Mouse (Mus musculus): Measurements from ENCODE around the gene Hyal2.
A peak's percentile ranks its signal among the peaks of the same experiment; 100 is the strongest.

DNA sequence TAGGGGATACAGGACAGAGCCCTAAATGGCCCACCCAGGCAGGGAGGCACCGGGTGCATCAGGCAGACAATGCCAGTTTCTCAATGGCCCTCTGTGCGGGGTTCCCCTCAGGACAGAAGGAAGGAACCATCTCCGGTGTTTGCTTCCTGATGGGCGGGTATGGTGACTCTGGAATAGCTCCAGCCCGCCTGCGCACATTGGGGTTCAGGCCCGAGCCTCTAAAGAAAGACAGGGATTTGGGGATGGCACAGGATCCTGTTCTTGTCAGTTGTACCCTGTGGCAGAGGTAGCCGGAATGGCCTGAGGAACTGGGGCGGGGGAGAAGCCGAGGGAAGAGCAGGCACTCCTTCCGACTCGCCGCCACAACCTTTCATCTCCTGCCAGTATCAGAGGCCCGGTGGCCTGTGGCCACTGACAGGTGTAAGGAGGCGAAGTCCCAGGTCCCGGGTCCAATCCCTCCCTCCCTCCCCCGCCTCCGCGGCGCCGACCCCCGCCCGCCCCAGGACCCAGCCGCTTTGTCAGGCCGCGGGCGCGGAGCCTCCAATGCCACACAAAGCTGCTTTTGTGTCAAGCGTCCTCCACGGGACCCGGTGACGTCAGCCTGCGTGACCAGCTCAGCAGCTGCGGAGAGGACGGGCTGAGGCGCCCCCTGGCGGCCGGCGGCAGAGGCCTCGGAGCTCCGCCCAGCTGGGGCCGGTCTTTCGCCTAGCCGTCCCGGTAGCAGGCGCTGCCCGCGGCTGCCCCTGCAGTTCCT lies 44.6 kb downstream of the Hyal2 start:
- TF ChIP-seq CTCF (IDR thresholded peaks at IDR 0.05; ENCODE audit: extremely low read depth, insufficient read depth, low read length) (peak; percentile 62), POLR2A (IDR thresholded peaks at IDR 0.05; ENCODE audit: extremely low read depth, insufficient read depth, low read length) (peak; percentile 85; the same call in 1 of the 2 replicates)
